Mouse (Mus musculus): ENCODE results near the gene Gpr55. TPM values are rescaled to one million over a fixed set of nuclear protein-coding genes. Genes with fewer than 3 reads are reported as not detected.

Gene Gpr55
- polyA plus RNA-seq, 1 experiment from 2014 or later: 0.08 TPM

DNA sequence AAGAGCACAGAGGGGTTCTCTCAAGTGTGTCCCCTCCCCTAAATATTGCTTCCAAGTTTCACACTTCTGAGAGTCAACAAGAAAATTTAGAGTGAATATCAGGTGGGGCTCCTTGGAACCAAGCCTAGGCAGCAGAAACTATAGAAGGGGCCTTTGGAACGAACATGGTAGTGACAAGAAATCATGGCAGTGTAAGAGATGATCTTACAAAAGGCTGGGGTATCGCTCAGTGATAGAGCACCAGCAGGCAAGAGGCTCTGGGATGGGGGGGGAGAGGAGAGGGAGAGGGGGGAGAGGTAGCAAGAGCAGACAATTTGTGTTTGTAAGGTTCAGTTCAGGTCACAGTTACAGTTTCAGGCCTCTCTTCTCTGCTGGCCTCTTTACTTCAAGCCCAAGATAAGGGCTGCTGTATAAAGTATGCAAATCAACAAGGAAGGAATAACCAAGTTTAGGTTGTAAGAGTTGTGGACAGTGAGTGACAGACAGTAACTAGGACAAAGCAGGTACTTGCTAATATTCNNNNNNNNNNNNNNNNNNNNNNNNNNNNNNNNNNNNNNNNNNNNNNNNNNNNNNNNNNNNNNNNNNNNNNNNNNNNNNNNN lies 11.6 kb downstream of the Gpr55 start:
- 88% methylated on average over 2 of the region's 2 CpGs for WGBS
- no peak overlapping the region for H3K4me3 ChIP-seq
- H3K4me2 ChIP-seq (replicated peaks): no peak overlapping the region
- no peak for ATAC-seq (ENCODE audit: low FRiP score, low read depth)
- no peaks in the 10 kb centered on the region for H3K27me3 ChIP-seq (replicated peaks)
- H3K4me1 ChIP-seq: no peaks in the 10 kb centered on the region
- no peak overlapping the region for H3K27ac ChIP-seq
- H3K36me3 ChIP-seq: no peaks in the 10 kb centered on the region
- no peak overlapping the region for H3K9ac ChIP-seq
- no peaks in the 10 kb centered on the region for H3K9me3 ChIP-seq

DNA sequence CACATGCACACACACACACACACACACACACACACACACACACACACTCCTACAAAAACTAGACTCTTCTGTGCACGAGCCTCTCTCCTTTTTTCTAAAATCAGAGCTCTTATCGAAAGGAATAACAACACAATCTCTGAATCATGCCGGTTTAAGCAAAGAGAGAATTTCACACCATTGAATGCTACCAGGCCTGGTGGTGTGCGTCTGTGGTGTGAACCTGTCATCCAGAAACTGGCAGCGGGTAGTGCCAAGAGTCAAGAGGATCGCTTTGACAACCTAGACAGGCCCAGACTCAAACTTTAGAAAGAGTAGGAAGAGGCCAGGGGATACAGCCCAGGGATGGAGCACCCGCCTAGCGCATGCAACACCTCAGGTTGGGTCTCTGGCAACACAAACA lies 18.5 kb downstream of the Gpr55 start:
- no peaks in the 10 kb centered on the region for H3K36me3 ChIP-seq
- no peak overlapping the region for H3K9ac ChIP-seq
- no peak overlapping the region for H3K27ac ChIP-seq
- H3K4me1 ChIP-seq: no peaks in the 10 kb centered on the region
- no peaks in the 10 kb centered on the region for H3K9me3 ChIP-seq
- ATAC-seq (ENCODE audit: low FRiP score, low read depth): no peak
- H3K4me2 ChIP-seq (replicated peaks): no peak overlapping the region
- no peaks in the 10 kb centered on the region for H3K27me3 ChIP-seq (replicated peaks)
- 86% methylated on average over 8 of the region's 8 CpGs for WGBS
- H3K4me3 ChIP-seq: no peak overlapping the region

DNA sequence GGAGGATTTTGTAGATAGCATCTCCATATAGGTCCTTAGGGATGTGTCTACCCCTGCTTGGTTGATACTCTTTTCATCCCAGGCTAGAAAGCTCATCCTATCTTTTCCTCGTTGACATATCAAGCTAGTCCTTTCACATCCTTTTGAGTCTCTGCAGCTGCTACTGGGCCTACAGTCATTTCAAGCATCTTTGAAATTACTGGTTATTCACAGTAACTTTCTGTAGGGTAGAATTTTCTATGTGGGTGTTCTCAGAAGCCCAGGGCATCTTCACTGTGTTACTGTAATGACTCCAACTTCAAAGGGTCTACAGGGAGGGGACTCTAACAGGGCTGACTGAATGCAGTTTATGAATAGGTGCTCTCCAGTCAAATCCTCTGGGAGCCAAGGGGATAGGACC lies 23.5 kb downstream of the Gpr55 start:
- Histone ChIP-seq H3K27ac (no peak overlapping the region), H3K27me3 (replicated peaks) (no peaks in the 10 kb centered on the region), H3K4me1 (peaks cover 25% of the 10 kb centered on the region), H3K4me3 (no peak overlapping the region), H3K9me3 (no peaks in the 10 kb centered on the region), H3K36me3 (no peaks in the 10 kb centered on the region), H3K4me2 (replicated peaks) (no peak overlapping the region), H3K9ac (no peak overlapping the region)
- no peak for ATAC-seq (ENCODE audit: low FRiP score, low read depth)
- WGBS: 76% methylated on average over 1 of the region's 1 CpGs

DNA sequence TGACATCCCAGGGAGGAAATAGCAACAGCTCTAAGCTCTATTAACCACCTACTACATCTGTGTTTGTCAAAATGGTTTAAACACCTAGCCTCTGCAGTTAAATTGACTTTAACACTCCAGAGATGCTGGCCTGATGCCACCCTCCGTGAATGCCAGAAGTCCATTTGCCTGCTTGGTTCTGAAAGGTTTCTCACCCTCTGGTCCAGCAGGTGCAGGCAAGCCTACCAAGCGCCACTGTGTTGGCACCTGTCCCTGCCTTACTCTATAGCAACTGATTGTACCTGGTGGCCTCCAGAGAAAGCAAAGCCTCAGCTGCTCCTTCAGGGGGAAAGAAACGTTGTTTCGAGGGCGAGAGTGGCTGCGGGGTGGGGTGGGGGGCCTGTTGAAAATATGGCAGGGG lies 24.5 kb downstream of the Gpr55 start:
- H3K36me3 ChIP-seq: no peaks in the 10 kb centered on the region
- H3K9me3 ChIP-seq: no peaks in the 10 kb centered on the region
- no peak for ATAC-seq (ENCODE audit: low FRiP score, low read depth)
- peaks cover 26% of the 10 kb centered on the region for H3K4me1 ChIP-seq
- H3K4me2 ChIP-seq (replicated peaks): no peak overlapping the region
- 85% methylated on average over 6 of the region's 6 CpGs for WGBS
- H3K27me3 ChIP-seq (replicated peaks): no peaks in the 10 kb centered on the region
- no peak overlapping the region for H3K4me3 ChIP-seq
- no peak overlapping the region for H3K27ac ChIP-seq
- H3K9ac ChIP-seq: no peak overlapping the region

DNA sequence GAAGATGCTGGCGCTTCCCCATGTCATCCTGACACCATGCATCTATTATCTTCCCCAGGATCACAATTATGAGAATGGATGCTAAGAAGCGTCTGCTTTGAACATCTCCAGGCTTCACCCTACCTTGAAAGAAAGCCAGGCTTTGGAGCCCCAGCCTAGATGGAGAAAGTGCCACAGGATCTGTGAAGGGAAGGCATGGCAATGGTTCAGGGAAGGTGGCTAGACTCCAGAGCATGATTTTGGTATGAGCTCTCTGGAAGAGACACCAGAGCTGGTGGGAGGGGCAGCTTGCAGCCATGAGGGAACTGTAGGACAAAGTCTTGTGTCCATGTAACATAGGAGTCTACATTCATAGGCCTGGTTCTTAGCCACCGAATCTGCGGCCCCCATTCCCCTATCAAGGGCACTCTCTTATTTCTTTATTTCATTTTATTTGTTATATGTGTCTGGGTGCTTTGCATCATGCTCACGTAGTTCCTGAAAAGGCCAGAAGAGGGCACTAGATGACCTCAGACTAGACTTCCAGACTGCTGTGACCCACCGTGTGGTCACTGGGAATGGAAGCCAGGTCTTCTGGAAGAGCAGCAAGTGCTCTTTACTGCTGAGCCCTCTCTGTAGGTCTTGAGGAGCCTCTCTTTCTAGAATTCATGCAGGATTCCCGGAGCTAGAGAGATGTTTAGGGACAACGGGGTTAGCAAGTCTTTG lies 25.5 kb downstream of the Gpr55 start:
- H3K4me2 ChIP-seq (replicated peaks): no peak overlapping the region
- H3K27ac ChIP-seq: no peak overlapping the region
- no peaks in the 10 kb centered on the region for H3K9me3 ChIP-seq
- H3K9ac ChIP-seq: no peak overlapping the region
- H3K4me1 ChIP-seq: peaks cover 26% of the 10 kb centered on the region
- H3K36me3 ChIP-seq: no peaks in the 10 kb centered on the region
- H3K27me3 ChIP-seq (replicated peaks): no peaks in the 10 kb centered on the region
- no peak for ATAC-seq (ENCODE audit: low FRiP score, low read depth)
- H3K4me3 ChIP-seq: no peak overlapping the region
- 55% methylated on average over 8 of the region's 8 CpGs for WGBS

DNA sequence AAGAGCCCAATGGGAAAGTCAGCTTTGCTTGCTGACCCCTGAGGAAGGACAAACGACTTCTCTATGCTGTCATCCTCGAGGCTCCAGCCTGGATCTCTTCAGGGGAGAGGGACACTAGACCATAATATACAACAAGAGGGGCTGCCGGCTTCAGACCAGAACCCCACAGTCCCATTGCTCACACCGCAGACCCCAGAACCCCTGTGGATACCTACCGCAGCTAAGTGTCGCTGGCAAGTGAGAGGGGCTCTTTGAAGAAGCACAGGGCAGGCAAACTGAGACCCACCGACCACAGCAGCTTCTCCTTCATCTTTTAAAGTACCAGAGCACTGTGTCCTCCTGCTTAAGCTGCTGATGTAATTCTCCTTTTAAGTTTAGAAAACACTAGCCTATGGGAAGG lies 26.2 kb downstream of the Gpr55 start:
- no peaks in the 10 kb centered on the region for H3K9me3 ChIP-seq
- no peaks in the 10 kb centered on the region for H3K36me3 ChIP-seq
- no peaks in the 10 kb centered on the region for H3K27me3 ChIP-seq (replicated peaks)
- ATAC-seq (ENCODE audit: low FRiP score, low read depth): peak; percentile 21
- H3K27ac ChIP-seq: no peak overlapping the region
- WGBS: 4% methylated on average over 7 of the region's 7 CpGs
- no peak overlapping the region for H3K9ac ChIP-seq
- peaks cover 26% of the 10 kb centered on the region for H3K4me1 ChIP-seq
- no peak overlapping the region for H3K4me2 ChIP-seq (replicated peaks)
- H3K4me3 ChIP-seq: no peak overlapping the region

DNA sequence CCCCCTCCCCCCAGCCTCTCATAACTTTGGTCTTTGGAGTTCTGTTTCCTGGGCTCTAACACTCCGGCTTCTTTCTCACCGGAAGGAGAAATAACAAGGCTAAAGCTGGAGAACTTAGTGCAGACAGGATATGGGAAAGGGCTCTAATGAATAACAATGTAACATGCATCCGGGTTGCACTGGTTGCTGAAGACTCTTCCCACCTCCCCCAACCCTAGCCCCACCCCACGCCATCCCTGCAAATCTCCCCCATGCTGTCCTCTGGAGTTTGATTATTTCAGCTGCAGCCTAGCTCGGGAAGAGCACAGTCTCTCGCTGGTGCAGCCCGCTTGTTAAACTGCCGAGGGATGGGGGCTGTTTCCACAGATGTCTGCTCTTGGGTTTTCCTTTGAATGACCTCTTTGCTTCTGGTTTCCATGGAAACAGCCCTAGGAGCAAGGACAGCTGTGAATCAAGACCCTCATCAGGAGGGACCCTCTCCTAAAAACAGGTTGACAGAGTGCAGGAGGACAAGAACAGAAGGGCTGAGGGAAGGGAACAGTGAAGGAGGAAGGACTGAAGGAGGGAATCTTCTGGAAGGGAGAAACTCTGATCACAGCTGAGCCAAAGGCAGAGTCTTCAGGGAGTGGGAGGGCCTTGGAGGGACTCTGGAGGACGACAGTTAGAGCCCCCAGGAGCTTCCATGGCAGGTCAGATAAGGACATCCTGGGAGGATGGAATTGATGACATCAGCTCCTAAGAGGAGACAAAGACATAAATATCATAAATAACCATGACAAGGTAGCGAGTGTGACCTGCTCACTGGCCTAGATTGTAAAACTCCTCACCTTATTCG lies 27.0 kb downstream of the Gpr55 start:
- Histone ChIP-seq H3K27ac (no peak overlapping the region; the same call in 1 of the 2 replicates), H3K36me3 (no peaks in the 10 kb centered on the region), H3K9ac (no peak overlapping the region), H3K27me3 (replicated peaks) (no peaks in the 10 kb centered on the region), H3K9me3 (no peaks in the 10 kb centered on the region), H3K4me2 (replicated peaks) (peak overlapping the region; percentile 53), H3K4me1 (peaks cover 30% of the 10 kb centered on the region), H3K4me3 (no peak overlapping the region)
- peak; percentile 67 for ATAC-seq (ENCODE audit: low FRiP score, low read depth)
- 3% methylated on average over 11 of the region's 11 CpGs for WGBS

DNA sequence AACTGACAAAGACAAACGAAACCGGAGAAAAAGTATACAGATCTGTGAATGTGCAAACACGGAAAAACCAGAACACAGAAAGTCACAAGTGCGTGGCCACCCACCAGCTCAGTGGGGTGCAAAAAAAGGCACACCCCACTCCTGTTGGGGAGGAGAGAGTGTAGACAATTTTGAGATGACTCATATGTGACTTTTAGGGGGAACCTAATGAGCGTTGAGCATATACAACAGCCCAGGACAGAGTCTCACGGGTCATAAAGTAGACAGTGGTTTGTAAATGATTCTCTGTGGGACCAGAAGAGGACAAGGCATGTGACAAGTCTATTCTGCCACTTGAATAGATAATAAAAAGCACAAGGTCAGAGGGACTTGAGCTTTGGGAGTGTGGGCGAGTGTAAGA lies 27.6 kb downstream of the Gpr55 start:
- Histone ChIP-seq H3K27me3 (replicated peaks) (no peaks in the 10 kb centered on the region), H3K4me3 (no peak overlapping the region), H3K27ac (no peak overlapping the region; the same call in 1 of the 2 replicates), H3K36me3 (no peaks in the 10 kb centered on the region), H3K4me1 (peaks cover 36% of the 10 kb centered on the region), H3K9ac (no peak overlapping the region), H3K4me2 (replicated peaks) (peak overlapping the region; percentile 53), H3K9me3 (no peaks in the 10 kb centered on the region)
- ATAC-seq (ENCODE audit: low FRiP score, low read depth): peak; percentile 10; the same call in 1 of the 2 replicates
- WGBS: 4% methylated on average over 7 of the region's 7 CpGs

DNA sequence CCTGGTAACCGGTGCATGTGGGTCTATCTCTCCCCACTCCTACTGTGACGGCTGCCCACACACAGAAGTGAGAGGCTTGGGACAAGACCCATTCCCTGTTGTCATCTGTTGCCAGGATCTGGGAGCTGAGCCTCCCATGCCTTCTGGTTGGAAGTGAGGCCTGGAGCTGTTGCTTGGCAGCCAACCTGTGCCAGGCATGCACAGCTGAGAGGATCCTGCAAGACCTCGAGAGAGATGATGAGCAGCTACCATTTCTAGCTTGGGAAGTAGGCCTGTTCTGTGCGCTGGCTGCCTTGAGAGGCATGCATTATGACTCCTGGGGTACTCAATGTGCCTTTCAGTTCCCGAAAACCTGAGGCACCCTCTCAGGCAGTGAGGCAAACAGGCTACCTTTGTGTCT lies 29.6 kb downstream of the Gpr55 start:
- Histone ChIP-seq H3K4me1 (peaks cover 44% of the 10 kb centered on the region), H3K27ac (no peak overlapping the region)

DNA sequence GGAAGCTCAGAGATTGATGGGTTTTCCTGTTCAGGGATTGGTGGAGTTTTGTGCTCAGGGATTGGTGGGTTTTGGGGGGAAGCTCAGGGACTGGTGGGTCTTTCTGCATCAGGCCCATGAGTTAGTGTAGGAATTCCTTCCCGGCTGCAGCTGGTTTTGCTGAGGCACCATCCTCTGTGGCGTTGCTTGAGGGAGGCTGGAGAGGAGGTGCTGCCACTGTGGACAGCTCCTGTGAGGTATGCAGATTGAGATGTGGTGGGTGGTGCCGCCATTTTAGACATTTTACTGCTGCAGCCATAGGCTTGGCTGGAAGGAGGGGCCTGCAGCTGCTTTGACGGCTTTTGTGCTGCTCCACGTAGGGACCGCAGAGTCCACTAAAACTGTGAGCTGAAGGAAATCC lies 31.4 kb downstream of the Gpr55 start:
- WGBS: 86% methylated on average over 6 of the region's 6 CpGs
- no peak for ATAC-seq (ENCODE audit: low FRiP score, low read depth)
- Histone ChIP-seq H3K4me2 (replicated peaks) (no peak overlapping the region), H3K4me3 (no peak overlapping the region), H3K4me1 (peaks cover 39% of the 10 kb centered on the region), H3K36me3 (no peaks in the 10 kb centered on the region), H3K27ac (no peak overlapping the region), H3K9me3 (no peaks in the 10 kb centered on the region), H3K9ac (no peak overlapping the region), H3K27me3 (replicated peaks) (no peaks in the 10 kb centered on the region)

More for the DNA sequence above, 29.6 kb downstream of the Gpr55 start:
- no peak overlapping the region for H3K9ac ChIP-seq
- no peak overlapping the region for H3K4me2 ChIP-seq (replicated peaks)
- no peaks in the 10 kb centered on the region for H3K36me3 ChIP-seq
- 85% methylated on average over 5 of the region's 5 CpGs for WGBS
- H3K9me3 ChIP-seq: no peaks in the 10 kb centered on the region
- no peak overlapping the region for H3K4me3 ChIP-seq
- ATAC-seq (ENCODE audit: low FRiP score, low read depth): no peak
- no peaks in the 10 kb centered on the region for H3K27me3 ChIP-seq (replicated peaks)

DNA sequence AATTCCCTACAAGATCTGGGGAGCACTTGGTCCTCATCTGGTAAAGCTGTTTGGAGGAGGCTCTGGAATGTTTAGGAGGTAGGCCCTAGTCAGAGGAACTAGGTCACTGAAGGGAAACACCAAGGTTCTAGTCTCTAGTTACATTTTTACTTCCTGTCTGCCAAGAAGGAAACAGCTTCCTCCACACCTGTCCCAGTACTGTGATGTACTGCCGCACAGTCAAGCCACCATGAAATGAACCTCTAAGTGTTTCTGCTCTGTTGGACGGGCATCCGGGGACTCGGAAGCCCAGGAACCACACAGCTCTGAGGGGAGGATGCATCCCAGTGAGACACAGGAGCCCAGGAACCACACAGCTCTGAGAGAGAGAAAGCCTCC lies 32.1 kb downstream of the Gpr55 start:
- Histone ChIP-seq H3K9ac (no peak overlapping the region), H3K4me2 (replicated peaks) (no peak overlapping the region), H3K4me3 (no peak overlapping the region), H3K27ac (peak overlapping the region; percentile 1; the same call in 1 of the 2 replicates), H3K4me1 (peaks cover 32% of the 10 kb centered on the region), H3K36me3 (no peaks in the 10 kb centered on the region), H3K9me3 (no peaks in the 10 kb centered on the region), H3K27me3 (replicated peaks) (no peaks in the 10 kb centered on the region)
- peak; percentile 18 for ATAC-seq (ENCODE audit: low FRiP score, low read depth)
- WGBS: 41% methylated on average over 4 of the region's 4 CpGs

DNA sequence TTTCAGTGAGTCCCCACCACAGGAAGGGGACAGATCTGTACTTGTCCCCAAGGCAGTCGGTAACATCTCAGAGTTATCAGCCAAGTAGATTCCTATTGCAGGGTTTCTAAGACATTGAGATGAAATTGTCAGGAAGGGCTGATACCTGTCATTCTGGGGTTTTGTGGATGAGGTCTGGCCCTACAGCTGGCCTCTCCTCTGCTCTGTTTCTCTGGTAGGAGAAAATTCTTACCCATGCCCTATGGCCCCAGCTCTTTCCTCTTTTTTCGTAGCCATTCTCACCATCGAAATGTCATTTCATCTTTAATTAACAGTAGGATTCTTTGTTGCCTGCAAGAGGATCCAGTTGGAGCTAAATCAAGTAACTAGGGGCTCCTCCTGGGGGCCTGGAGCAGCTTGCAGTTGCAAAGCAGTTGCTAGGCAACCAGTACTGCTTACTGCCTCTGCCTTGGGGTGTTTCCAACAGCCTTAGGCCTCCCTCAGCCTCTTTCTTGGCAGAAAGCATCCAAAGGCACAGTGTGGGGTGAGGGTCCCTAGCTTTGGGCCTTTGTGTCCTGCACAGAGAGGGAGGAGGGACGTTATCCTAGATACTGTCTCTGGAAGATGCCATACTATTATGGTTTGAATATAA lies 32.6 kb downstream of the Gpr55 start, which contains the start of gene 4933407L21Rik:
4933407L21Rik (plus strand) TSS at position 427 of the 631 bp plus-strand sequence.
- H3K9ac ChIP-seq: no peak within 1 kb of the TSS
- no peaks in the 10 kb centered on the region for H3K9me3 ChIP-seq
- peak; percentile 83 for ATAC-seq (ENCODE audit: low FRiP score, low read depth)
- peak within 1 kb of the TSS; percentile 37 for H3K27ac ChIP-seq
- H3K4me2 ChIP-seq (replicated peaks): no peak within 1 kb of the TSS
- no peaks in the 10 kb centered on the region; the same call in 1 of the 2 replicates for H3K27me3 ChIP-seq (replicated peaks)
- H3K4me1 ChIP-seq: peaks cover 26% of the 10 kb centered on the region
- no peak within 1 kb of the TSS for H3K4me3 ChIP-seq
- 37% methylated on average over 4 of the region's 4 CpGs for WGBS
- H3K36me3 ChIP-seq: no peaks in the 10 kb centered on the region
